Mouse (Mus musculus) inflammation-experienced regulatory T-cells, adult 16 weeks (primary cell): ENCODE data around the gene Akap12. TPM values are rescaled to one million over a fixed set of nuclear protein-coding genes. Genes with fewer than 3 reads are reported as not detected.

Experiments used
- polyA plus RNA-seq: library from polyadenylated mRNA; unstranded; fragments of 100-300 nt; shearing (Covaris generic); gene quantifications from one replicate; pipeline ENCODE4 v1.2.1, GENCODE M21; 2017

The Akap12 gene
- polyA plus RNA-seq, result 10.8 TPM

DNA sequence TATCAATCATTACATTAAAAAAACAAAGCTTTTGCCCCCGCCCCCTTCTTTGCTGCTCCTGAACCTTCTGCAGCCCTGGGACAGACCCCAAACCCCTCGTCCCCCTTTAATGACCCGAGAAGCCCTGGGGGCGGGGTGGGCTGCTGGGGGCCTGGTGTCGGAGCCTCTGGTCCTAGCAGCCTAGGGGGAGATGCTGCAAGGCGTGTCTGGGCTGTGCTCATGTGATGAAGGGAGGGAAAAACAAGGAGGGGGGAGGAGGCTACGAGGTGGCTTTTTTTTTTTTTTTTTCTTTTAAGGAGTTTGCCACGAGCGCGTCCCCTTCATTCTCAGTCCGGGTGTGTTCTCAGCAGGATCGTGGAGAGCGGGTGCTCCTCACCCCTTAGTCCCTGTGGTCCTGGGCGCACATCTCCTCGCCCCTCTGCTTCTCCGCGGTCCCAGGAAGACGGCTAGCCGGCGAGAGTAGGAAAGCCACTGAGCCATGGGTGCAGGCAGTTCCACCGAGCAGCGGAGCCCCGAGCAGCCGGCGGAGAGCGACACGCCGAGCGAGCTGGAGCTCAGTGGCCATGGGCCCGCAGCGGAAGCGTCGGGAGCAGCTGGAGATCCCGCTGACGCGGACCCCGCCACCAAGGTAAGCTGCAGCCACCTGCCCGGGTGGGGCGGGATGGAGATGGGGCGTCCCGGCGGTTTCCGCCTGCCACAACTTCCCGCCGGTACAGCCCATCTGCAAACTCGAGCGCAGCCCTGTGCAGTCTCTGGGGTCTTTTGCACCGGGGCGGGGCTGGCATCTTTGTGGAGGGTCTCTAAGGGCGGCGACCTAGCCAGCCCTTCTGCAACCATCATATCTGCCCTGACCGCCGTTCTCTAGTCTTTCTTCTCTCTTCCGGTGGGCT is at the start of gene Akap12:
Akap12 (plus strand) TSS at position 340 of the 890 bp plus-strand sequence.

DNA sequence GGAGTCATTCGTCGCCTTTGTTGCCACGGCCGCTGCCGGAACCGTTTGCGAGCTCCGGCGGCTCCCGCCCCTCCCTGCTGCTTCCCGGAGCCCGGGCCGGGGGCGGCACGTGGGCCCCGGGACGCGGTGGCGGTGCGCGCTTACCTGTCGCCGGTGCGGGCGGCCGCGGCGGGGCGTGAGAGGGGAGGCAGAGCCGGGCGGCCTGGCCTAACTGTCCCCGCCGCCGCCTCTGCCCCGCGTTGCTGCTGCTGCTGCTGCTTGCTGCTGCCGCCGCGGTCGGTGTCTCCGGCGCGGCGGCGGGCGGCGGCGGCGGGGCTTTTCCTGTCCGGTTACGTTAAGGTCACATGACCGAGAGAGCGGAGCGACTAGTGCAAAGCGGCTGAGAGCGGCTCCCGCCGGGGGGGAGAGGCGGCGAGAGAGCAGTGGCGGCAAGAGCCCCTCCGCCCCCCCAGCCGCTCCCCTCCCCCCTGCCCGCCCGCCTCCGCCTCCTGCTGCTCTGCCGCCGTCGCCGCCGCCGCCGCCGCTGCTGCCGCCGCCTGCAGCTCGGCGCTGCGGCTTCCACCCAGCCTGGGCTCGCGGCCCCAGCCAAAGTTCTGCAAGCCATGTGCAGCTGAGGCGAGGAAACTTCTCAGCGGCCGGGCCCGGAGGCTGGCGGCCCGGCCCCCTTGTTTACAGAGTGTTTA is 121.7 kb downstream of the Akap12 start, which contains the start of gene Zbtb2:
Zbtb2 (minus strand) TSS at position 408 of the 683 bp plus-strand sequence.

Other genes with a start within 250 kb of the Akap12 start
- 25.2 TPM for gene Zbtb2, start 121.7 kb downstream of the Akap12 start, polyA plus RNA-seq
- 67.2 TPM for gene Rmnd1, start 166.0 kb downstream of the Akap12 start, polyA plus RNA-seq
- gene Armt1, start 166.1 kb downstream of the Akap12 start, polyA plus RNA-seq, result 35.9 TPM
- gene Ccdc170, start 216.1 kb downstream of the Akap12 start, polyA plus RNA-seq, result not detected